ENCODE assay signal across 13 mouse cellular contexts in the genomic region with DNA sequence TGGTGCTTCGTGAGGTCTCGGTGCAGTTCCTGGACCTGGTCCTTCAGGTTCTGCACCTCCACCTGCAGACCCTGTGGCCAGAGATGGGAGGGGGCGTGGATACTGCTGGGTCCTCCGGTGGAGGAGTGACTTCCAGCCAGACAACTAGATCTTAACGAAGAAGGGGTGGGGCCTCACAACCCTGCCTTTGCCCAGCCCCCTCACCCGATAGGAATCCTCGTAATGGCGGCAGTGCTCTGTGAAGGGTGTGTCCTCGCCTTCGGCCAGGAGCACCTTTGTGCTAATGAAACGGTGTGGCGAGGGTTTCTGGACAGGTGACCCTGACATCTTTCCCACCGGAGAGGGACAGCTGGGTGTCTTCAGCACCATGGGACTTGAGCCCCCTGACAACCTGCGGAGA. TPM values are rescaled to one million over a fixed set of nuclear protein-coding genes. Genes with fewer than 3 reads are reported as not detected.
DNase-seq lines count a peak whose midpoint lies in the region; ATAC-seq lines count a peak whose summit lies in the region.
"Had no signal": no experiment of that assay in that cellular context is flagged by ENCODE, and none has a peak within 500 bp of the region (broad histone marks: within the 10 kb centered on the region; RNA-seq: fewer than 3 reads in every experiment).

No protein-coding gene starts in this region.

- H3K36me3 ChIP-seq in kidney, embryonic 16.5 days (ENCODE audit: insufficient read depth, low read length) = no peaks in the 10 kb centered on the region
- 0 out of 2 replicates have a peak, but pooled peaks cover 8% of the 10 kb centered on the region for H3K36me3 ChIP-seq in embryonic facial prominence, embryonic 12.5 days
- H3K36me3 ChIP-seq in intestine, embryonic 14.5 days (ENCODE audit: control insufficient read depth, insufficient read depth, low read length) = peaks cover 4% of the 10 kb centered on the region; the same call in 1 of the 2 replicates
- peaks cover 14% of the 10 kb centered on the region; the same call in 1 of the 2 replicates for H3K36me3 ChIP-seq in neural tube, embryonic 13.5 days

- peaks cover 30% of the 10 kb centered on the region for H3K4me1 ChIP-seq in kidney, embryonic 16.5 days (ENCODE audit: insufficient read depth, low read length)
- H3K4me1 ChIP-seq in embryonic facial prominence, embryonic 12.5 days = peaks cover 25% of the 10 kb centered on the region
- H3K4me1 ChIP-seq in intestine, embryonic 14.5 days (replicated peaks; ENCODE audit: control insufficient read depth, insufficient read depth, low read length) = peaks cover 17% of the 10 kb centered on the region; the same call in 1 of the 2 replicates
- H3K4me1 ChIP-seq in neural tube, embryonic 13.5 days (replicated peaks) = peaks cover 37% of the 10 kb centered on the region

- H3K27me3 ChIP-seq in kidney, embryonic 16.5 days (ENCODE audit: insufficient read depth, low read length) = peaks cover 67% of the 10 kb centered on the region
- peaks cover 80% of the 10 kb centered on the region for H3K27me3 ChIP-seq in embryonic facial prominence, embryonic 12.5 days
- H3K27me3 ChIP-seq in intestine, embryonic 14.5 days (replicated peaks; ENCODE audit: control insufficient read depth, insufficient read depth, low read length) = peaks cover 67% of the 10 kb centered on the region
- peaks cover 77% of the 10 kb centered on the region for H3K27me3 ChIP-seq in neural tube, embryonic 13.5 days

- no peaks in the 10 kb centered on the region for H3K9me3 ChIP-seq in kidney, embryonic 16.5 days (ENCODE audit: low read length)
- H3K9me3 ChIP-seq in embryonic facial prominence, embryonic 12.5 days = no peaks in the 10 kb centered on the region
- H3K9me3 ChIP-seq in intestine, embryonic 14.5 days (ENCODE audit: control insufficient read depth, low read length) = no peaks in the 10 kb centered on the region
- no peaks in the 10 kb centered on the region for H3K9me3 ChIP-seq in neural tube, embryonic 13.5 days

- no peak for DNase-seq in kidney, postnatal 4 days
- DNase-seq in intestine, embryonic 14.5 days (ENCODE audit: low spot score) = no peak
- DNase-seq in frontal cortex, adult 2 months (ENCODE audit: extremely low spot score in 1 of 2, low spot score in 1 of 2) = no peak
- no peak for DNase-seq in urinary bladder, adult 18-20 months (ENCODE audit: low spot score in 2 of 2)
- no peak for DNase-seq in c-Kit-positive CD71-positive TER-119-positive erythroid progenitor cells, embryonic 14.5 days (ENCODE audit: low spot score)
- DNase-seq: adrenal gland, postnatal 25 days; cerebellum, postnatal 25 days; gastrocnemius, postnatal 10 days; kidney, adult 8-10 months had no signal

- peak overlapping the region; percentile 64 for H3K4me2 ChIP-seq in kidney, embryonic 16.5 days (replicated peaks; ENCODE audit: low read depth, low read length)
- H3K4me2 ChIP-seq in embryonic facial prominence, embryonic 12.5 days (replicated peaks) = peak overlapping the region; percentile 51
- peak overlapping the region; percentile 65 for H3K4me2 ChIP-seq in intestine, embryonic 14.5 days (ENCODE audit: low read length)
- H3K4me2 ChIP-seq in neural tube, embryonic 13.5 days = peak overlapping the region; percentile 59

- WGBS in kidney, embryonic 16.5 days = 3% methylated on average over 14 of the region's 14 CpGs
- 4% methylated on average over 14 of the region's 14 CpGs for WGBS in embryonic facial prominence, embryonic 12.5 days
- WGBS in intestine, embryonic 14.5 days = 3% methylated on average over 14 of the region's 14 CpGs
- 4% methylated on average over 14 of the region's 14 CpGs for WGBS in neural tube, embryonic 13.5 days

- peak overlapping the region; percentile 42 for H3K4me3 ChIP-seq in kidney, embryonic 16.5 days (ENCODE audit: low read length)
- no peak overlapping the region; the same call in 1 of the 2 replicates for H3K4me3 ChIP-seq in embryonic facial prominence, embryonic 12.5 days
- no peak overlapping the region for H3K4me3 ChIP-seq in intestine, embryonic 14.5 days (ENCODE audit: low read depth, low read length)
- peak overlapping the region; percentile 34 for H3K4me3 ChIP-seq in neural tube, embryonic 13.5 days

- no peak overlapping the region for H3K9ac ChIP-seq in kidney, embryonic 16.5 days (replicated peaks; ENCODE audit: low read length)
- H3K9ac ChIP-seq in embryonic facial prominence, embryonic 12.5 days = no peak overlapping the region
- H3K9ac ChIP-seq in intestine, embryonic 14.5 days (ENCODE audit: low read length) = no peak overlapping the region
- 0 out of 2 replicates have a peak overlapping the region, but pooled peaks have one; percentile 67 for H3K9ac ChIP-seq in neural tube, embryonic 13.5 days

- H3K27ac ChIP-seq in kidney, embryonic 16.5 days (ENCODE audit: low read length) = no peak overlapping the region
- H3K27ac ChIP-seq in embryonic facial prominence, embryonic 12.5 days = no peak overlapping the region
- no peak overlapping the region for H3K27ac ChIP-seq in intestine, embryonic 14.5 days (ENCODE audit: low read depth)
- no peak overlapping the region for H3K27ac ChIP-seq in neural tube, embryonic 13.5 days (replicated peaks)

- ATAC-seq in kidney, embryonic 16.5 days (ENCODE audit: low FRiP score, low TSS enrichment) = no peak
- ATAC-seq in embryonic facial prominence, embryonic 12.5 days (ENCODE audit: insufficient number of reproducible peaks, insufficient read depth, low FRiP score, low TSS enrichment) = no peak
- ATAC-seq in intestine, embryonic 14.5 days (replicated peaks; ENCODE audit: low FRiP score, low TSS enrichment, low read depth) = peak; percentile 26; the same call in 1 of the 2 replicates
- ATAC-seq in neural tube, embryonic 13.5 days (ENCODE audit: low read depth) = no peak

RNA-seq across cellular contexts. Expression of gene Rnf207, which starts 6.6 kb away (rescaled TPM):
- polyA plus RNA-seq in kidney, embryonic 16.5 days (2015; fragmentation: Nextera tagmentation; extraction: Ambion mirVana) = 1.2 and 1.6 TPM in 2 replicates
- 1.0 and 2.3 TPM in 2 replicates for polyA plus RNA-seq in embryonic facial prominence, embryonic 12.5 days (2016; fragmentation: Nextera tagmentation; extraction: Ambion mirVana)
- polyA plus RNA-seq in intestine, embryonic 14.5 days (2014; fragmentation: Nextera tagmentation; extraction: Ambion mirVana) = 1.7 and 1.8 TPM in 2 replicates
- polyA plus RNA-seq in neural tube, embryonic 13.5 days (2015; fragmentation: Nextera tagmentation; extraction: Ambion mirVana) = 6.3 and 10.4 TPM in 2 replicates
- 20.9 and 23.3 TPM in 2 replicates for polyA plus RNA-seq in frontal cortex, adult 2 months (2012; rRNA removed)

RNA-seq across cellular contexts. Expression of gene Rpl22, which starts 13.4 kb away (rescaled TPM):
- polyA plus RNA-seq in kidney, embryonic 16.5 days (2015; fragmentation: Nextera tagmentation; extraction: Ambion mirVana) = 295 and 333 TPM in 2 replicates
- 395 and 396 TPM in 2 replicates for polyA plus RNA-seq in embryonic facial prominence, embryonic 12.5 days (2016; fragmentation: Nextera tagmentation; extraction: Ambion mirVana)
- polyA plus RNA-seq in intestine, embryonic 14.5 days (2014; fragmentation: Nextera tagmentation; extraction: Ambion mirVana) = 473 and 504 TPM in 2 replicates
- 198 and 217 TPM in 2 replicates for polyA plus RNA-seq in neural tube, embryonic 13.5 days (2015; fragmentation: Nextera tagmentation; extraction: Ambion mirVana)
- polyA plus RNA-seq in frontal cortex, adult 2 months (2012; rRNA removed) = 192 and 232 TPM in 2 replicates

RNA-seq across cellular contexts. Expression of gene Icmt, which starts 15.2 kb away (rescaled TPM):
- polyA plus RNA-seq in kidney, embryonic 16.5 days (2015; fragmentation: Nextera tagmentation; extraction: Ambion mirVana) = 32.0 and 32.6 TPM in 2 replicates
- polyA plus RNA-seq in embryonic facial prominence, embryonic 12.5 days (2016; fragmentation: Nextera tagmentation; extraction: Ambion mirVana) = 30.3 and 33.4 TPM in 2 replicates
- 22.0 and 25.8 TPM in 2 replicates for polyA plus RNA-seq in intestine, embryonic 14.5 days (2014; fragmentation: Nextera tagmentation; extraction: Ambion mirVana)
- 17.9 and 21.7 TPM in 2 replicates for polyA plus RNA-seq in neural tube, embryonic 13.5 days (2015; fragmentation: Nextera tagmentation; extraction: Ambion mirVana)
- polyA plus RNA-seq in frontal cortex, adult 2 months (2012; rRNA removed) = 32.7 and 34.2 TPM in 2 replicates

RNA-seq across cellular contexts. Expression of gene Hes3, which starts 20.7 kb away (rescaled TPM):
- not detected in 2 replicates for polyA plus RNA-seq in kidney, embryonic 16.5 days (2015; fragmentation: Nextera tagmentation; extraction: Ambion mirVana)
- 0.09 TPM in 1 of 2 replicates, not detected in the other for polyA plus RNA-seq in embryonic facial prominence, embryonic 12.5 days (2016; fragmentation: Nextera tagmentation; extraction: Ambion mirVana)
- polyA plus RNA-seq in intestine, embryonic 14.5 days (2014; fragmentation: Nextera tagmentation; extraction: Ambion mirVana) = not detected in 2 replicates
- polyA plus RNA-seq in neural tube, embryonic 13.5 days (2015; fragmentation: Nextera tagmentation; extraction: Ambion mirVana) = 0.24 and 0.26 TPM in 2 replicates
- polyA plus RNA-seq in frontal cortex, adult 2 months (2012; rRNA removed) = 0.38 and 0.71 TPM in 2 replicates
- polyA plus RNA-seq: liver, adult 2 months had no signal

RNA-seq across cellular contexts. Expression of gene Chd5, which starts 26.3 kb away (rescaled TPM):
- polyA plus RNA-seq in kidney, embryonic 16.5 days (2015; fragmentation: Nextera tagmentation; extraction: Ambion mirVana) = 0.12 and 0.35 TPM in 2 replicates
- polyA plus RNA-seq in embryonic facial prominence, embryonic 12.5 days (2016; fragmentation: Nextera tagmentation; extraction: Ambion mirVana) = 0.33 and 0.46 TPM in 2 replicates
- 1.1 and 1.7 TPM in 2 replicates for polyA plus RNA-seq in intestine, embryonic 14.5 days (2014; fragmentation: Nextera tagmentation; extraction: Ambion mirVana)
- polyA plus RNA-seq in neural tube, embryonic 13.5 days (2015; fragmentation: Nextera tagmentation; extraction: Ambion mirVana) = 26.0 and 30.8 TPM in 2 replicates
- polyA plus RNA-seq in frontal cortex, adult 2 months (2012; rRNA removed) = 66.8 and 77.9 TPM in 2 replicates
- polyA plus RNA-seq: liver, adult 2 months had no signal

Comparison
In these comparisons a context has a peak if more than half of its experiments do, and no peak if none do; other contexts are left out.
1. H3K4me3 ChIP-seq: peak in kidney, embryonic 16.5 days (single experiment) and neural tube, embryonic 13.5 days (single experiment); none in embryonic facial prominence, embryonic 12.5 days (single experiment) and intestine, embryonic 14.5 days (single experiment).
2. Peak in every context shown above with its lines, with median percentiles within 50 percentile points of each other: H3K4me2 ChIP-seq.